In the genomic region with DNA sequence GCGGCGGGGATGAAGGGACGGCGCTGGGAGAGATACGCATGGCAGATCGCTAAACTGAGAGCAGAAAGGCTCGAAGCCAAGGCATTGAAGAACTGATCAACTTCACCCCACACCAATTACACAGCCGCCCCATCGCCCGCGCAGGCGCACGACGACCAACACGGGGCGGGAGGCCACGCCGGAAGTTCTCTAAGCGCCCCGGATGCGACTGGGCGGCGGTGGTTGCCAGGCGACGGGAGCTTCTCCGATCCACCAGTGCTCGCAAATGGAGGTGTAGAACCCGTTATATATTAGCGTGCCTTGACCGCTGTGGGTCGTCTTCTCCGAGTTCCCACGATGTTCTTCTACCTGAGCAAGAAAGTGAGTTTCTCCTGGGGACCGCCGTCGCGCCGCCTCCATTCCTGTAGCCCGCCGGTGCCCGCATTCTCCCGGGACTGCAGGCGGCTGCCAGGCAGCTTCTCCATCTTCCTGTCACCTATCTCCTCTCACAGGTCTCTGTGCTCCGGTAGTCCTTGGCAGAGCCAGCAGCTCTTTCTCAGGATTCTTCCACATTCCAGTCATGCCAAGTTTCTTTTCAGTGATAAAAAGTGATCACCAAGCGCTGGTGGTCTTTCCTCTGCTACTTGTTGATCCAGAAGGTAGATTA, we compare ENCODE assay signal across 8 mouse cellular contexts. TPM values are rescaled to one million over a fixed set of nuclear protein-coding genes. Genes with fewer than 3 reads are reported as not detected.
DNase-seq lines count a peak whose midpoint lies in the region; ATAC-seq and TF ChIP-seq lines count a peak whose summit lies in the region.

A gene (plus strand): TSS at position 73 of the 646 bp plus-strand sequence.

- peak; percentile 96 for DNase-seq in adrenal gland, postnatal 14 days
- DNase-seq in embryonic facial prominence, embryonic 10.5 days (ENCODE audit: low spot score), result peak; percentile 88
- peak; percentile 85 to 91 for DNase-seq in gastrocnemius, postnatal 4 days (ENCODE audit: low spot score in 2 of 2)
- DNase-seq in left cerebral cortex, postnatal 36 days (ENCODE audit: low spot score in 2 of 2), result peak; percentile 91 to 92
- peak; percentile 91 for DNase-seq in midbrain, embryonic 10.5 days (ENCODE audit: low spot score)
- DNase-seq in right cerebral cortex, postnatal 36 days (ENCODE audit: low spot score in 2 of 2), result peak; percentile 88 to 91
- peak; percentile 89 to 92 for DNase-seq in urinary bladder, postnatal 4 days (ENCODE audit: low spot score in 2 of 2)

- peaks cover 29% of the 10 kb centered on the region for H3K4me1 ChIP-seq in embryonic facial prominence, embryonic 10.5 days
- H3K4me1 ChIP-seq in intestine, postnatal 0 days (replicated peaks; ENCODE audit: control insufficient read depth, insufficient read depth, low read length), result no peaks in the 10 kb centered on the region
- peaks cover 17% of the 10 kb centered on the region for H3K4me1 ChIP-seq in midbrain, embryonic 10.5 days

- H3K36me3 ChIP-seq in embryonic facial prominence, embryonic 10.5 days (replicated peaks), result peaks cover 8% of the 10 kb centered on the region; the same call in 1 of the 2 replicates
- H3K36me3 ChIP-seq in intestine, postnatal 0 days (ENCODE audit: control insufficient read depth, insufficient read depth), result no peaks in the 10 kb centered on the region
- peaks cover 14% of the 10 kb centered on the region for H3K36me3 ChIP-seq in midbrain, embryonic 10.5 days

- peak within 1 kb of the TSS; percentile 48; the same call in 1 of the 2 replicates for H3K9ac ChIP-seq in intestine, postnatal 0 days (ENCODE audit: low read depth, low read length)

- under 1% methylated on average over 45 of the region's 45 CpGs for WGBS in embryonic facial prominence, embryonic 10.5 days
- WGBS in intestine, postnatal 0 days, result under 1% methylated on average over 45 of the region's 45 CpGs
- WGBS in midbrain, embryonic 10.5 days, result under 1% methylated on average over 45 of the region's 45 CpGs

- intact Hi-C loops in left cerebral cortex, postnatal 36 days (cut with DNase I), result loop anchor here (2.0 kb wide), 1 partner anchor 51 kb away; no protein-coding TSS in a partner anchor

- no peak for TF ChIP-seq CTCF in intestine, postnatal 0 days (IDR thresholded peaks at IDR 0.05; ENCODE audit: low read depth)

- ATAC-seq in intestine, postnatal 0 days, result peak; percentile 80

- H3K9me3 ChIP-seq in embryonic facial prominence, embryonic 10.5 days, result no peaks in the 10 kb centered on the region
- H3K9me3 ChIP-seq in intestine, postnatal 0 days (ENCODE audit: control insufficient read depth), result no peaks in the 10 kb centered on the region
- H3K9me3 ChIP-seq in midbrain, embryonic 10.5 days (replicated peaks), result no peaks in the 10 kb centered on the region

- H3K4me2 ChIP-seq in intestine, postnatal 0 days (replicated peaks; ENCODE audit: low read depth), result peak within 1 kb of the TSS; percentile 89

- no peaks in the 10 kb centered on the region for H3K27me3 ChIP-seq in embryonic facial prominence, embryonic 10.5 days (replicated peaks; ENCODE audit: low read depth, poor library complexity, severe bottlenecking)
- no peaks in the 10 kb centered on the region for H3K27me3 ChIP-seq in intestine, postnatal 0 days (replicated peaks; ENCODE audit: control insufficient read depth, insufficient read depth, low read length)
- peaks cover 7% of the 10 kb centered on the region; the same call in 1 of the 2 replicates for H3K27me3 ChIP-seq in midbrain, embryonic 10.5 days (ENCODE audit: low read depth, poor library complexity, severe bottlenecking)

- H3K27ac ChIP-seq in embryonic facial prominence, embryonic 10.5 days (replicated peaks), result peak within 1 kb of the TSS; percentile 75
- no peak within 1 kb of the TSS for H3K27ac ChIP-seq in intestine, postnatal 0 days (ENCODE audit: low read depth, low read length)
- peak within 1 kb of the TSS; percentile 88 for H3K27ac ChIP-seq in midbrain, embryonic 10.5 days (replicated peaks)

- H3K4me3 ChIP-seq in embryonic facial prominence, embryonic 10.5 days, result peak within 1 kb of the TSS; percentile 72
- H3K4me3 ChIP-seq in intestine, postnatal 0 days (ENCODE audit: low read depth, low read length), result peak within 1 kb of the TSS; percentile 69
- H3K4me3 ChIP-seq in midbrain, embryonic 10.5 days, result peak within 1 kb of the TSS; percentile 67

RNA-seq across cellular contexts. Expression of the gene that starts here (rescaled TPM):
- 12.6 and 14.4 TPM in 2 replicates for total RNA-seq in adrenal gland, postnatal 14 days (2021)
- 21.3 and 21.4 TPM in 2 replicates for polyA plus RNA-seq in embryonic facial prominence, embryonic 10.5 days (2016; fragmentation: Nextera tagmentation; extraction: Ambion mirVana)
- 10 to 100 TPM; 14.6 to 17.2 TPM for total RNA-seq in gastrocnemius, postnatal 4 days (2021)
- polyA plus RNA-seq in intestine, postnatal 0 days (2015; fragmentation: Nextera tagmentation; extraction: Ambion mirVana), result 2.5 and 2.6 TPM in 2 replicates
- 10 to 100 TPM; 38.8 to 47.1 TPM for total RNA-seq in left cerebral cortex, postnatal 36 days (2021)
- 24.7 and 26.8 TPM in 2 replicates for polyA plus RNA-seq in midbrain, embryonic 10.5 days (2016; fragmentation: Nextera tagmentation; extraction: Ambion mirVana)
